Mouse (Mus musculus): ENCODE results near the gene Fxyd3.

Gene Fxyd3

GRCm38 (mm10) chr7:31098697-31099611 is 22.4 kb upstream of the Fxyd3 start:
- no peak for DNase-seq (ENCODE audit: low read depth)

- DNase-seq (ENCODE audit: low read depth): peak; percentile 91
These were observed 21.2 kb upstream of the Fxyd3 start for GRCm38 (mm10) chr7:31097583-31098248.

GRCm38 (mm10) chr7:31096892-31097564 is 20.5 kb upstream of the Fxyd3 start:
- peak; percentile 70 for DNase-seq (ENCODE audit: low read depth)

- no peak for DNase-seq (ENCODE audit: low read depth)
These were observed 18.4 kb upstream of the Fxyd3 start for GRCm38 (mm10) chr7:31094774-31095501.

- peak; percentile 76 for DNase-seq (ENCODE audit: low read depth)
These were observed 13.2 kb upstream of the Fxyd3 start for GRCm38 (mm10) chr7:31089721-31090120.

- no peak for DNase-seq (ENCODE audit: low read depth)
These were observed 11.7 kb upstream of the Fxyd3 start for GRCm38 (mm10) chr7:31088206-31088605.

GRCm38 (mm10) chr7:31087262-31087661 is 10.8 kb upstream of the Fxyd3 start:
- no peak for DNase-seq (ENCODE audit: low read depth)

GRCm38 (mm10) chr7:31086175-31086755 is 9.8 kb upstream of the Fxyd3 start:
- no peak for DNase-seq (ENCODE audit: low read depth)

GRCm38 (mm10) chr7:31085171-31085570 is 8.7 kb upstream of the Fxyd3 start:
- DNase-seq (ENCODE audit: low read depth): peak; percentile 37

- no peak for DNase-seq (ENCODE audit: low read depth)
These were observed 7.6 kb upstream of the Fxyd3 start for GRCm38 (mm10) chr7:31084140-31084539.

GRCm38 (mm10) chr7:31082831-31083588 is 6.5 kb upstream of the Fxyd3 start:
- no peak for DNase-seq (ENCODE audit: low read depth)

- DNase-seq (ENCODE audit: low read depth): no peak
These were observed 5.6 kb upstream of the Fxyd3 start for GRCm38 (mm10) chr7:31082106-31082505.

- no peak for DNase-seq (ENCODE audit: low read depth)
These were observed 4.6 kb upstream of the Fxyd3 start for GRCm38 (mm10) chr7:31081106-31081505.

GRCm38 (mm10) chr7:31080611-31081010 is 4.1 kb upstream of the Fxyd3 start:
- no peak for DNase-seq (ENCODE audit: low read depth)

GRCm38 (mm10) chr7:31079670-31080069 is 3.2 kb upstream of the Fxyd3 start:
- no peak for DNase-seq (ENCODE audit: low read depth)

- peak; percentile 75 for DNase-seq (ENCODE audit: low read depth)
These were observed 1.5 kb upstream of the Fxyd3 start for GRCm38 (mm10) chr7:31077885-31078445.

- no peak for DNase-seq (ENCODE audit: low read depth)
These were observed 966 bp upstream of the Fxyd3 start for GRCm38 (mm10) chr7:31077470-31077869.

- no peak for DNase-seq (ENCODE audit: low read depth)
These were observed 1.8 kb downstream of the Fxyd3 start for GRCm38 (mm10) chr7:31074713-31075069.

GRCm38 (mm10) chr7:31074061-31074712 is 2.3 kb downstream of the Fxyd3 start:
- no peak for DNase-seq (ENCODE audit: low read depth)

GRCm38 (mm10) chr7:31073546-31073945 is 3.0 kb downstream of the Fxyd3 start:
- no peak for DNase-seq (ENCODE audit: low read depth)
